Mouse (Mus musculus) MEL (cell line): ENCODE data around the gene Camta1. TPM values are rescaled to one million over a fixed set of nuclear protein-coding genes. Genes with fewer than 3 reads are reported as not detected.
A peak's percentile ranks its signal among the peaks of the same experiment; 100 is the strongest.

ENCODE experiments used
- DNase-seq: peaks from one replicate; pipeline ENCODE4 v3.0.0; 2011; ENCODE audit warnings: low read depth, low spot score
- H3K27ac ChIP-seq: 2 replicates; pipeline ENCODE4 v1.5.1; 2012; ENCODE audit warnings: low read depth, mild to moderate bottlenecking, control low read depth, low read length, moderate library complexity; ENCODE audit not compliant: control insufficient read depth
- H3K27me3 ChIP-seq, 2 experiments: fragments of 150-350 bp in 1 of 2; sonication (generic) in 1 of 2; 2 replicates each; pipeline ENCODE4 v1.6.1; 2012; ENCODE audit warnings: low read length in 2 of 2, mild to moderate bottlenecking in 2 of 2, improper control_type of control experiment in 1 of 2, moderate library complexity in 1 of 2; ENCODE audit not compliant: insufficient read depth in 2 of 2, control insufficient read depth in 1 of 2
- H3K36me3 ChIP-seq, 2 experiments: 2 replicates each; pipeline ENCODE4 v1.6.1; 2012 to 2014; ENCODE audit warnings: low read length in 2 of 2, improper control_type of control experiment in 1 of 2, inconsistent platforms in 1 of 2, mild to moderate bottlenecking in 1 of 2; ENCODE audit not compliant: insufficient read depth in 2 of 2, control insufficient read depth in 1 of 2
- H3K4me1 ChIP-seq, 2 experiments: fragments of 150-350 bp in 1 of 2; sonication (generic) in 1 of 2; 2 replicates each; pipeline ENCODE4 v1.6.1; 2012; ENCODE audit warnings: low read length in 2 of 2, improper control_type of control experiment in 1 of 2, mild to moderate bottlenecking in 1 of 2; ENCODE audit not compliant: insufficient read depth in 2 of 2, control insufficient read depth in 1 of 2
- H3K4me3 ChIP-seq, 2 experiments: fragments of 150-350 bp in 1 of 2; sonication (generic) in 1 of 2; 2 replicates each; pipeline ENCODE4 v1.5.1; 2012; ENCODE audit warnings: low read depth in 2 of 2, low read length in 2 of 2, mild to moderate bottlenecking in 2 of 2, moderate library complexity in 2 of 2, control low read depth in 1 of 2, improper control_type of control experiment in 1 of 2; ENCODE audit not compliant: control insufficient read depth in 1 of 2, insufficient read depth in 1 of 2
- H3K79me2 ChIP-seq: 2 replicates; pipeline ENCODE4 v1.6.1; 2012; ENCODE audit warnings: mild to moderate bottlenecking, low read length, moderate library complexity; ENCODE audit not compliant: control insufficient read depth, poor library complexity, insufficient read depth
- H3K9ac ChIP-seq: 2 replicates; pipeline ENCODE4 v1.6.1; 2012; ENCODE audit warnings: low read depth, mild to moderate bottlenecking, control low read depth, low read length, moderate library complexity; ENCODE audit not compliant: control insufficient read depth, poor library complexity, severe bottlenecking
- H3K9me3 ChIP-seq: fragments of 150-350 bp; sonication (generic); replicated peaks from 2 replicates; pipeline ENCODE4 v1.6.1; 2012; ENCODE audit warnings: mild to moderate bottlenecking, low read length, improper control_type of control experiment, moderate library complexity; ENCODE audit not compliant: insufficient read depth
- BHLHE40 ChIP-seq: IDR thresholded peaks from 2 replicates; pipeline ENCODE4 v1.6.1; 2012; ENCODE audit warnings: low read depth, mild to moderate bottlenecking, inconsistent platforms, low read length, improper control_type of control experiment, borderline replicate concordance
- CTCF ChIP-seq, 3 experiments: IDR thresholded peaks in 2 of 3; conservative IDR thresholded peaks in 1 of 3; 2 replicates each; pipeline ENCODE4 v1.5.1; 2011 to 2012; ENCODE audit warnings: low read length in 3 of 3, low read depth in 2 of 3, mild to moderate bottlenecking in 2 of 3, improper control_type of control experiment in 1 of 3, inconsistent platforms in 1 of 3, mixed read lengths in 1 of 3, moderate library complexity in 1 of 3; ENCODE audit not compliant: control insufficient read depth in 1 of 3, insufficient read depth in 1 of 3, poor library complexity in 1 of 3, severe bottlenecking in 1 of 3
- ETS1 ChIP-seq: IDR thresholded peaks from 2 replicates; pipeline ENCODE4 v1.6.1; 2012; ENCODE audit warnings: low read depth, mild to moderate bottlenecking, inconsistent platforms, low read length, improper control_type of control experiment, moderate library complexity
- HCFC1 ChIP-seq: IDR thresholded peaks from 2 replicates; pipeline ENCODE4 v1.6.1; 2012; ENCODE audit warnings: low read depth, mild to moderate bottlenecking, inconsistent platforms, low read length, improper control_type of control experiment, moderate library complexity
- KAT2A ChIP-seq: conservative IDR thresholded peaks from 2 replicates; pipeline ENCODE4 v1.6.1; 2012; ENCODE audit warnings: low read depth, low read length, improper control_type of control experiment, inconsistent platforms
- MYB ChIP-seq: IDR thresholded peaks from 2 replicates; pipeline ENCODE4 v1.6.1; 2011; ENCODE audit warnings: mild to moderate bottlenecking, low read depth, low read length, improper control_type of control experiment
- NRF1 ChIP-seq: IDR thresholded peaks from 2 replicates; pipeline ENCODE4 v1.6.1; 2014; ENCODE audit warnings: low read depth, mild to moderate bottlenecking, inconsistent platforms, low read length, improper control_type of control experiment, moderate library complexity; ENCODE audit not compliant: poor library complexity, insufficient read depth, severe bottlenecking
- POLR2AphosphoS2 ChIP-seq: IDR thresholded peaks from 2 replicates; pipeline ENCODE4 v1.6.1; 2011; ENCODE audit warnings: low read length, improper control_type of control experiment
- POLR2AphosphoS5 ChIP-seq: IDR thresholded peaks from 2 replicates; pipeline ENCODE4 v1.6.1; 2012; ENCODE audit warnings: low read depth, borderline replicate concordance, mild to moderate bottlenecking, inconsistent platforms, low read length, moderate library complexity, mixed read lengths
- RCOR1 ChIP-seq: IDR thresholded peaks from 2 replicates; pipeline ENCODE4 v1.6.1; 2012; ENCODE audit warnings: low read depth, mild to moderate bottlenecking, inconsistent platforms, low read length, improper control_type of control experiment
- SIN3A ChIP-seq: IDR thresholded peaks from 2 replicates; pipeline ENCODE4 v1.6.1; 2012; ENCODE audit warnings: low read length, improper control_type of control experiment, inconsistent platforms
- SMC3 ChIP-seq: IDR thresholded peaks from 2 replicates; pipeline ENCODE4 v1.6.1; 2011; ENCODE audit warnings: low read depth, low read length, improper control_type of control experiment
- UBTF ChIP-seq: IDR thresholded peaks from 2 replicates; pipeline ENCODE4 v1.6.1; 2012; ENCODE audit warnings: low read depth, mild to moderate bottlenecking, inconsistent platforms, low read length, improper control_type of control experiment, moderate library complexity, borderline replicate concordance; ENCODE audit not compliant: insufficient read depth
- USF2 ChIP-seq, 2 experiments: IDR thresholded peaks; 2 replicates each; pipeline ENCODE4 v1.6.1; 2011 to 2012; ENCODE audit warnings: improper control_type of control experiment in 2 of 2, low read length in 2 of 2, borderline replicate concordance in 1 of 2, inconsistent platforms in 1 of 2, low read depth in 1 of 2, mild to moderate bottlenecking in 1 of 2; ENCODE audit not compliant: insufficient read depth in 1 of 2
- ZC3H11A ChIP-seq: IDR thresholded peaks from 2 replicates; pipeline ENCODE4 v1.6.1; 2012; ENCODE audit warnings: low read depth, mild to moderate bottlenecking, inconsistent platforms, low read length, improper control_type of control experiment
- ZNF384 ChIP-seq: IDR thresholded peaks from 2 replicates; pipeline ENCODE4 v1.6.1; 2012; ENCODE audit warnings: low read depth, mild to moderate bottlenecking, inconsistent platforms, low read length, improper control_type of control experiment
- polyA plus RNA-seq, 2 experiments: library from polyadenylated mRNA; stranded (reverse) in 1 of 2; unstranded in 1 of 2; fragments of >175 nt in 1 of 2; fragments of >200 nt in 1 of 2; gene quantifications; 2 replicates each; pipeline versions ENCODE4 v1.2.1 to v1.2.4; 2012; ENCODE audit warnings: low replicate concordance in 2 of 2, low read depth in 1 of 2; ENCODE audit not compliant: insufficient read length in 2 of 2, insufficient read depth in 1 of 2, missing spikeins in 1 of 2
- total RNA-seq: library from RNA; depleted of rRNA; stranded (reverse); fragments of 300-350 nt; gene quantifications from 2 replicates; pipeline ENCODE4 v1.2.3, GENCODE M21; 2012

Gene Camta1
- total and polyA plus RNA-seq, 3 experiments, result 28.2 to 87.5 TPM; not detected in 1

DNA sequence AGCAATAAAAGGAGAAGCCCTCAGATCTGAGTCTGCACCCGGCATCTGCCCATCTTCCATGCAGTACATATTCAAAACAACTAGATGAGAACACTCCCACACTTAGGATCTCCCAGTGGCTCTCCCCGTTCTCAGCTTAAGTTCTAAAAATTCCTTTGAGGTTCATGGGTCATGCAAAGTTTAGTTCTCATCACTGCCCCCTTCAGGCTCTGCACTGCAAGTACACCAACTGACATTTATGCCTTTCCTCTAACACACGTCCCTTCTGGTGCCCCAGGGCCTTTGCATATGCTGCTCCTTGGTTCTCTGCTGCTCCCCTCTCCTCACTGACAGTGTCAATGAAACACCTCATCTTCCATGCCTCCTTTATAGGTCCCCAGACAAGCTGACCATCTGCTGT is 436.5 kb downstream of the Camta1 start:
- H3K9ac ChIP-seq, result no peak overlapping the region
- H3K27me3 ChIP-seq, result no peaks in the 10 kb centered on the region
- no peaks in the 10 kb centered on the region for H3K4me1 ChIP-seq
- H3K36me3 ChIP-seq, result no peaks in the 10 kb centered on the region
- TF ChIP-seq CTCF (IDR thresholded peaks at IDR 0.05 in 2 of 3, conservative IDR thresholded peaks at IDR 0.05 in 1 of 3; ENCODE audit: control insufficient read depth in 1 of 3, insufficient read depth in 1 of 3, low read depth in 2 of 3, low read length in 3 of 3, poor library complexity in 1 of 3, severe bottlenecking in 1 of 3) (peak in 1 of 3 experiments; percentile 9; a peak in 1 of 6 replicates), SMC3 (no peak)
- no peak overlapping the region for H3K27ac ChIP-seq
- H3K9me3 ChIP-seq, result no peaks in the 10 kb centered on the region
- no peak for DNase-seq
- H3K4me3 ChIP-seq, result no peak overlapping the region
- no peaks in the 10 kb centered on the region for H3K79me2 ChIP-seq

DNA sequence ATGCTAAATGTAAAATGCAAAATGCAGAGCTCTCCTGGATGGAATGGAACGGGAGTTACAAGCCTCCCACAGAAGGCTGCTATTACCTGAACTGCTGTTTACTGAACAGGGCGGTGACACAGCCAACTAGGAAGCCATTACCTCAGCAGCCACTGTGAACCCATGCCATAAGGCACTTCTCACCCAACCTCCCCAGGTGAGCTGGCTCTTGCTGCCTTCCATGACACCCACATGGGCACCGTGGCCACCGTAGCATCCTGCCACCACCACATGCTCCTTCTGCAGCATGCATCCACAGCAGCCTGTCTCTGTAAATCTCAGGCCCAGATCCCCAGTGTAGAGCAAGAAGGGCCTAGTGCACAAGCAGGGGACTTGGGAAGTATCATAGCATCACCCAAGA is 438.8 kb downstream of the Camta1 start:
- Histone ChIP-seq H3K9me3 (no peaks in the 10 kb centered on the region), H3K4me3 (no peak overlapping the region), H3K79me2 (no peaks in the 10 kb centered on the region), H3K4me1 (no peaks in the 10 kb centered on the region), H3K27me3 (no peaks in the 10 kb centered on the region), H3K36me3 (no peaks in the 10 kb centered on the region), H3K27ac (no peak overlapping the region), H3K9ac (no peak overlapping the region)
- no peak for DNase-seq
- TF ChIP-seq NRF1, result no peak
- TF ChIP-seq, all 39 proteins: peak for 0

DNA sequence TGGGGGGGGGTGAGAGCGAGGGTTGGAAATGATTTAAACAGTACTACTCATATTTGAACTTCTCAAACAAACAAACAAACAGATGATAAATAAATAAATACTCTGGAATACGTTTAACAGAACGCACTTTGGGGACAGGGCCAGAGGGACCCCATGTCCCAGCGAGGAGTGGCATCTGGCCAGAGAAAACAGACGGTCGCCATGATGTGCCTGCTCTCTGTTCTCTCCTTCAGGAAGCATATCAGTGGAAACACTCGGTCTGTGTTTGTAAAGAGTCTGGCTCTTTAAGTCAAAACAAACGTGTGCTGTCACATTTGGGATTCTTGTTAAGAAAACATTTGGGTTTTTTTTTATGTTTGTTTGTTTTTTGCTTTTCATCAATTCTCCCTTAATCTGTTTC is 439.3 kb downstream of the Camta1 start:
- Histone ChIP-seq H3K27me3 (no peaks in the 10 kb centered on the region), H3K27ac (no peak overlapping the region), H3K36me3 (no peaks in the 10 kb centered on the region), H3K9ac (no peak overlapping the region), H3K79me2 (no peaks in the 10 kb centered on the region), H3K4me3 (no peak overlapping the region), H3K4me1 (no peaks in the 10 kb centered on the region), H3K9me3 (no peaks in the 10 kb centered on the region)
- no peak for DNase-seq
- no peak for TF ChIP-seq BHLHE40
- TF ChIP-seq KAT2A, result no peak
- TF ChIP-seq CTCF (IDR thresholded peaks at IDR 0.05 in 2 of 3, conservative IDR thresholded peaks at IDR 0.05 in 1 of 3; ENCODE audit: control insufficient read depth in 1 of 3, insufficient read depth in 1 of 3, low read depth in 2 of 3, low read length in 3 of 3, poor library complexity in 1 of 3, severe bottlenecking in 1 of 3), result no peak
- TF ChIP-seq MYB, result no peak
- no peak for TF ChIP-seq POLR2AphosphoS5
- no peak for TF ChIP-seq HCFC1
- no peak for TF ChIP-seq POLR2AphosphoS2
- no peak for TF ChIP-seq ETS1
- TF ChIP-seq UBTF, result no peak
- TF ChIP-seq SIN3A, result no peak
- TF ChIP-seq ZC3H11A, result no peak
- TF ChIP-seq ZNF384, result no peak
- no peak for TF ChIP-seq USF2 (IDR thresholded peaks at IDR 0.05; ENCODE audit: borderline replicate concordance in 1 of 2, insufficient read depth in 1 of 2, low read depth in 1 of 2, low read length in 2 of 2)
- TF ChIP-seq RCOR1, result no peak
